Mouse (Mus musculus): Measurements from ENCODE around the gene 4931429L15Rik.

Gene 4931429L15Rik

DNA sequence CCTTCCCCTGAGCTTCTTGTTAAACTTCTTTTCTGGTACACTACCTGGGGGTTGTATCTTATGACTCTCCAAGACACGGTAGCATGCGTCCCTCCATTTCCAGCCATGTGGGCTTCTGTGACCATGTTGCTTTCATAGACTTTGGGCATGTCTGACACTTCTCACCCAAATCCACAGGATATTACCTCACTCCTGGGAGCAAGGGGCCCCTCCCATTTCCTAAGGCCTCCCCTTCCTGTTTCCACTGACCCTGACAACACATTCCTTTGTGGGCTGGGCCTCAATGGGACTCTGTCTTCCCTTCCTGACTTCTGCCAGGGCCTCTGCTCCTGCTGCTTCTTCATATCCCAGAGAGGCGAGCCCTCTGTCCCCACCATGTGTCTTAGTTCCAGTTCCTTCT, 62.2 kb downstream of the 4931429L15Rik start:
- no peak for DNase-seq (ENCODE audit: low spot score)

DNA sequence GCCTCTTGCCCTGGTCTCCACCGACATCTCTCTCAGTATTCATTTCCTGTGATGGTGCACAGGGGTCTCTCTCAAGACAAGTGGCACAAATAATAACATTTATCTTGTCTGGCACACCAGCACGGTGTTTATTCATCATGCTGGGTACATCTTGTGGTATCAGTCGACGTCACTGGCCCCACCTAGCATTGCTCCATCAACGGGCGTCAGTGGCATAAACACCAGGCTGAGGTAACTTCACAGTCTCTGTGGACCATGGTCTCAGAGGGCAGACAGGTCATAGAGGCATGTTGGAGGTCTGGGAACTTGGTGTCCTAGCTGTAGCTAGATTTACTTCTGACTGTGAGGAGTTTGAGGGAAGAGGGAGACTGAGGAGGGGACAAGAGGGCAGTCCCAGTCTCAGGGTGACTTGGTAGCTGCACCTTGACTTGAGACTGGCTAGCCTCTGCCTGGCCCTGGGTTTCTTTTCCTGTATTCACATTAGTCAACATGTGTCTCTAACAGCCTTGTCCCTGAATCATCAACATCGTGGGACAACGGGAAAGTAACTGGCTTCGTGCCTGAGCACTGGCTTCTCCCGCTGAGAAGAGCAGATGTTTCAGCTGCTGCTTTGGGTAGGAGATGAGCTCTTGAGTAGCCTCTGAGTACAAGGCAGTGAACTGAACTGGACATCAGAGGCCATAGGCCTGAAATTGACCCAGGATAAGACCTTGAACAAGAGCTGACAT, 63.0 kb downstream of the 4931429L15Rik start:
- DNase-seq (ENCODE audit: low spot score), result no peak

DNA sequence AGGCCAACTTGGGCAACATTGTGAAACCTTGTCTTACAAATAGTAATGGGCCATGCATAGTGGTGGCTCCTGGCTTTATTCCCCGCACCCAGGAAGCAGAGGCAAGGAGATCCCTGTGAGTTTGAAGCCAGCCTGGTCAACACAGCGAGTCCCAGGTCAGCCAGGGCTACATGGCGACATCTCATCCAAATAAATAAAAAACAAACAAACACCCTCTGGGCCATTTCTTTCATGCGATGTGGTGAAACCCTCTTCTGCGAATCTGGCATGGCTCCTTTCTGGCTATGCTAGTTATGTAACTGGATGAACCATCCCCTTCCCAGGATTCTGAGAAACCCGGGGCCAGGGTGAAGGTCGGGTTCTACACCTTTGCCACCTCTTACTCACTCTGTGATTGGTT, 63.6 kb downstream of the 4931429L15Rik start:
- DNase-seq (ENCODE audit: low spot score), result no peak
